Mouse (Mus musculus): ENCODE results near the gene Eid3.

The Eid3 gene

DNA sequence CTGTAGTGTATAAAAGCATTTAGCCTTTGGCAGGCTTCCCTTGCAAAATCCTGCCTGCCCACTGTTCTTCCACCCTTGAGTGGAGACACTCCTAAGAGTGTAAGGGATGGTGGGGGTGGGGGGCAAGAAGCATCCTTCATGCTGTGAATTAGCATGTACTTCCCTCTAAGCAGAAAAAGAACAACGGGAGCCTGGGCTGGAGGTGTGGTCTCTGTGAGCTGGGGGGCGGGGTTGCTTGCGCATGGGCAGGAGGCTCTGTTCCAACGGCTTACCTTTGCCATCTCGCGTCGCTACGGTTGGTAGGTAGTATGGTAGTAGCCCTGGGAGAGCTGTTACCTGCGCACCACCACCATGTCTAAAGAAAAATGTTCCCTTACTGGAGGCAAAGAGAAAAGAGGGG is at the start of gene Eid3:
Gene Eid3 (plus strand): TSS at position 271 of the 400 bp plus-strand sequence.
- no peak for DNase-seq

DNA sequence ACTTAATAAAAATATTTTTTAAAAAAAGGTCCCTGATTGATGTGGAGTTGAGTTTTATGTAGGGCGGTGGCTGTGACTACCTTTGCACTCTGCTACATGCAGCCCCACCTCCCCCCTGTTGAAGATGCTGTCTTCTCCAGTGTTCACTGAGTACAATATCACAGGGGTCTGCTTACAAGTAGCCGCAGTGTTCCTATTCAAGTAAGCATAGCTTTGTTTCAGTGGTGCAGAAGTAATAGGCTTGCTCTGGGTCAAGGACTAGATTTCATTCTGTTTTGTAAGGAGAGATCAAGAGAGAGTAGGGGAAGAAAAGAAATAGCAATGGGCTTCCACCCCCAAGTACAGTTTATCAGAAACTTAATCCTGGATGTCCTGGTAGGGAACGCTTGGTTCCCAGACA is 48.9 kb upstream of the Eid3 start:
- DNase-seq: no peak

DNA sequence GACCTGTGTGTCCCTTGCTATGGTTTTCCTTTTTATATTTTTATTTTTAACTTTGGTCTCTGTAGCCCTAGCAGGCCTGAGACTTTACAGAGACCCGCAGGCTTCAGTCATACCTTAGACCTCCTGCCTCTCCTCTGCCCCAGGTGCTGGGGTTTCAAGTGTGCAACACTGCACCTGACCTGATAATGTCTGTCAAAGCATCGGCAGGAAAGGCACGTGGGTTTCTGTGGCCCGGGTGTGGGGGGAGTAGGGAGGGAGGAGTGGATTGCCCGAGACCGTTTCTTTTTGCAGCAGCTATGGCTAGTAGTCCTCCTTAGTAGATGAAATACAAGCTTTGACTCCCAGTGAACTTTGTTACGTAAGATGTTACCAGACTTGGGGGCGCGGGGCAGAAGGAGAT is 48.5 kb upstream of the Eid3 start:
- peak; percentile 59 for DNase-seq

DNA sequence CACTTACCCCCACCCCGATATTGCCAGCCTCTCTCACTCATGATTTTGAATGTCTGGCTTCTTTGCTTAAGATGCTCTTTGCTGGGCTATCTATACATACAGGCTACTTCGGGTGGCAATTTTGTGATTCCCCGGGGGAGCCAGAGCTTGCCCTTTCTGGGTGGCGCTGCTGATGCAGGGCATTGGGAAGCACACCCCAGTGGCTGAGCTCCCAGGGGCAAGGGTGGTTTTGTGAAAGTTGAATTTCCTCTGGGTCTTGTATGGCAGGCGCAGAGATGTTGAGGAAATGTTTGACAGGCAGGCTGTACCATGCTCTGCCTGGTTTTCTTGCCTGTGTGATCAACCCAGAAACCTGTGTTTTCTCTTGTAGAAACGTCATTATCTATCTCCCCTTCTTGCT is 47.8 kb upstream of the Eid3 start:
- DNase-seq: no peak

DNA sequence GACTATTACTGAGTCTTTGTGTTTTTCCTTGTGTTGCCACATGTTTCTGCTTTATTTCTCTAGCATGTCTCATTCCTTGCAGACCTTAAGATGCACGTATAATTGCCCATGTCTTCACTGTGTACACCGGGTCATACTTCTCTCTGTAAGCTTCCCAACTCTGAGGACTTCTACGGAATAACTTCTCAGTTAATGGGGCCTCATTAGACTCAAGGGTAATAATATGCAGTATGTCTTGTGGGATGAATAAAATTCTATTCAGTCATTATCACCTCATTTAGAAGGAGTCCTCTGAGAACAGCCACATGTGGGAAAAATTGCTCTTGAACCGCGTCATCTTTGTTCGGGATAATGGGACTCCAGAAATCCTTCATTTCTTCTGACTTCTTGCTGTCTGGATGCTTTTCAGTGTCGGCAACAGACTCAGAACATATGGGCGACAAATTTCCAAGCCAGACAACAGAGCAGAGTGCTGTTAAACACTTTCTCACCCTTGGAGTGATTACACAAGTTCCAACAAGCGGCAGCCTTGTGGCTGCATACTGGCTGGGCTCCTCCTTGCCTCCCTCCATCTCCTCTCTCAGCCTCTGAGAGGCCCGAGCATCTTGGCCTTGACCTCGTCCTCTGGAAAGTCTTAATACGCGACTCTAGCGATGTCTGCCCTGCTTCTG is 43.2 kb upstream of the Eid3 start:
- DNase-seq: no peak

DNA sequence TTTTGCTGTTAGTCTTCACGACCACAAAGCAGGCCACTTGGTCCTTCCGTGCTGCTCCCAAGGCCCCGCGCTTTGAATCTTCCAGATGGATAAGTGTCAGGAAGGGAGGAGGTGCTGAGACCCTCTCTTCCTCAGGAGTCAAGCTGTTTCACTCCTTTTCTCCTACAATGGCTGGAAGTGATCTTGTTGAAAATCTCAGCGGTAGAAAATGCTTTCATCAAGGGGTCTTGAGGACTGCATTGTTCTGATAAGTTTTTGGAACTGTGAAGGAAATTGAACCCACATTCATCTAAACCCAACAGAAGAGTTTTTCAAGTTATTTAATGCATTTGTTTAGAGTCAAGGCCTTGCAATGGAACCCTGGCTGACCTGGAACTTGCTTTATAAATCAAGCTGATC is 42.6 kb upstream of the Eid3 start:
- no peak for DNase-seq

DNA sequence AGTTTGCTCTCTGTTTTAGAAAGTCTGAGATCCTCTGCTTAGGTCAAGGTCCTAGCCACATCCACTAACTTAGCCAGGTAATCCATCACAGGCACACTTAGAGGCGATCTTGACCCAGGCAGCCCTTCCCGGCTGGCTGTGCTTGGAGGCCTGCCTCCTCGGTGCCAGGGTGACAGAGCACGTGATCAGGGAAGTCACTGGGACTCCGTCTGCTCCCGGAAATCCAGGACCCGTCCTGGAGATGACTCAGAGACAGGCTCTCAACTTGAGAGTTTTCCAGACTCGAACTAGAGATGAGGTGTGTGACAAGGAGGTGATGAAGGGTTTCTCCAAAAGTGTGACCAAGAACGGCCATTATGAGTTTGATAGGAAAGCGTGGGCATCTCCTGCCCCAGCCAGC is 41.9 kb upstream of the Eid3 start:
- no peak for DNase-seq

DNA sequence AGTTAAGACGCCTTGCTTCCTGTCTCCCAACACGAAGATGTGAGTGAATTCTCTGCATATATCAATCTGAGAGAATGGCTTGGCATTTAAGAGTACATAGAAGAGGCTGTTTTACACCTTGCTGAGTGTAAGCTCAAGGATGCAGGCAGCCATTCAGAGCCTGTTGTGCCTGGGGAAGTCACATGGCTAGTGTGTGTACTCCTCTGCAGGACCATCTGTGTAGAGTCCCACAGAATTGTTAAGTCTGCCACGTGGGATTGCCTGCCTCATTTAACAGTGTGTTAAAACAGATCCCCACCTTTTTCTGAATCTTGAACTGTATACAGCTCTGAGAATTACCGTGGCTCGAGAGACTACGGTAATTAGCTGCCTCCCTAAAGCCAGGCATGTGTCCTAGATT is 39.9 kb upstream of the Eid3 start:
- DNase-seq: no peak

DNA sequence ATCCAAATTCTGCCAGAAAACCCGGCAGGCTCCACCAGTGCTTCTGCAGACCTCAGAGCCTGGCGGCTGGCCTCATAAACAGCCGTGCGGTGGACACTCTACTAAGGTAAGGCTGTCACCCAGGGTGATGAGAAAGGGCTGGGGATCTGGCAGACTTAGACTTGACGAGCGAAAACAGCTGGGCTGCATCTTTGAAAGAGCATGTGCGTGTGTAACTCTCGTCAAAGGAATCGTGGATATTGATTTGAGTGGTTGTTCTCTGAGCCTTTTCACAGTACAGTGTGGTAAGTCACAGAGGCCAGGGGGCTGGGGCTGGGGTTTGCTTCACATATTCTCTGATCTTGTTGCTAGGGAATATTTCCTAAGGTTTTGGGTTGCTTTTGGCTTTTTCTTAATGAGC is 32.5 kb upstream of the Eid3 start, which contains the start of gene Txnrd1:
Gene Txnrd1 (plus strand): TSS at position 26 of the 400 bp plus-strand sequence.
- DNase-seq: no peak

DNA sequence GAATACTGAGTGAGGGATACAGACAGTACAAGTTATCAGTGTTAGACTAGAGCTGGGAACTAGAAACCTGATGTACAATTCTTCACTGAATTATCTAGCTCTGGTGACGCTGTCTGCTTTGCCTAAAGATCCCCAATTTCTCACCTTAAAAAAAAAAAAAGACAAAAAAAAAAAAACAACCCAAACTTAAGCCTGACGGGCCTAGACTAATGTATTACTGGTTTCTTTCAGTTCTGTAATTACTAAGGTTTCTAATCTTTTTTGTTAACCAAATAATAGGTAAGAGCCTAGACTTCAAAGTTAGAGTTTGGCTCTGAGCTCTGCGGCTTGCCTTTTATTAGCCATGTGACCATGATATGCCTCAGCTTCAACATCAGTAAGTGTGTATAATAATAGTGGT is 30.5 kb upstream of the Eid3 start:
- DNase-seq: no peak

DNA sequence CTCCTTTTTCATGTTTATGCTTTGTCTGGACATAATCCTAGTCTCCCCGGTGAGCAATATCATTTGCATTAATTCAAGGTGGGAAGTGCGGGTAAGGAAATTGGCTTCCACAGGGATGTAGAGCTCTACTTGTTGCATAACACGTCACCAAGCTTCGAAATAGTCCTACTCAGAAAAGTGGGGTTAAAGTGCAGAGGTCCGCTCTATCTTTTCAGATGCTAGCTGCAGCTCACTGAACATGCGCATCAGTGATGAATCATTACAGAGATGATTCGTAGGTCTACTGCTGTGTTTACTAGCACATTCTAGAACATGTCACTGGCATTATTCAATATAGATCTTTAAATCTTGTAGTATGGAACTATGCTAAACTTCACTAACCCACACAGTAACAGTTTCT is 28.0 kb upstream of the Eid3 start:
- no peak for DNase-seq

DNA sequence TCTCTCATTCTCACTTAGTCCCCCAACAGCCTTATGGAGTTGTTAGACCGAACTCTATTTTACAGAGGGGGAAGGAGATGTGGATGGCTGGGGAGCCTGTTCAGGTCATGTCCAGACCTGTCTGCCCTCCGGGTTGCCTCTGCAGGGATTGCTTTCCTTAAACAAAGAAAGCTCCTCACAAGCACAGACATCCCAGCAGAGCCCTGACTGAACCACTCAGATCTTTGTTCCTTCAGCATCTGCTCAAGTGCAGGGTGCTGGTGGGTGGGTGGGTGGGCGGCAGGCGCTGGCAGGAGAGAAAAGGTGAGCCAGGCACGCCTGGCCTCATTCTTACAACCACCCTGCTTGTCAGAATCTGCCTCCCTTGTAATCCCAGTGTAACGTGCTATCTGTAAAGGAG is 22.3 kb upstream of the Eid3 start:
- no peak for DNase-seq

DNA sequence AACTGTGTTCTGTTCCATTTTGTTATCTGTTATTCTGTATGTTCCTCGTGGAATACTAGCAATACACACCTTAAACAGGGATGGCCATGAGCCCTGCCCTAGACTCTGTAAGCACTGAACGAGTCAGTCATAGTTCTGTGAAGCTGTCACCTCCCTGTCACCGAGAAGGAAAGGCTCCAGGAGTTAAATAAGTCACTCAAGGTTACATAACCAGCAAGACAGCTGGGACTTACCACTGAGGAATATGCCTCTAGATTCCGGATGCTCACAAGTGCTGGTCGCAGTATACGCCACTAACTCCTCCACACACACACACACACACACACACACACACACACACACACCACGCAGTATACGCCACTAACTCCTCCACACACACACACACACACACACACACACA is 21.7 kb upstream of the Eid3 start:
- DNase-seq: no peak

DNA sequence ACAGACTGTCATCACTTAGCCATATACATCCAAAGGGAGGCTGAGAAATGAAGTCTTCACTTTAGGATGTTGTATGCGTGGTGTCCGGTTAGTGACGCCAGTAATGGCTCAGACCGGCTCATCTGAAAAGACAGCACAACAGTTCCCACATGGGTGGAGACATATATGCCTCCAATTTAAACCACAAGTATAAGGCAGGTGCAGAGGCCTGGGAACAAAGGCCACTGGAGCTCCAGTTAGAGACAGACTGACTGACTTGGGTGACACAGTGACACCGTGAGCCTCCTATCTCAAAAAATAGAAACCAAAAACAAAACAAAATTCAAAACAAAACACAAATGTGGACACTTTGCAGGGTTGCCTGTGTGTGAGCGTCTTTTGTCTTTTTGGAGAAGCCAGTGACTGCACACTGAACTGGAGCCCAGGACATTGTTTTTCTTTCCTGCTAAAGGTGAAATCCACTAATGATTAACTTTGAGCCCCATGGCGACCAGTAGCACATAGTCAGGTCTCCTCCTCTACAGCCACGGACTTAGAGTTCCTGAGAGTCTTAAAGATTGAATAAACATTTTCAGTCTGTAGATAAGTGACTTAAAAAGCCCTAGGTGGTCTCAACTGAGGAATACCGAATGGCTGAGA is 18.5 kb upstream of the Eid3 start:
- no peak for DNase-seq

DNA sequence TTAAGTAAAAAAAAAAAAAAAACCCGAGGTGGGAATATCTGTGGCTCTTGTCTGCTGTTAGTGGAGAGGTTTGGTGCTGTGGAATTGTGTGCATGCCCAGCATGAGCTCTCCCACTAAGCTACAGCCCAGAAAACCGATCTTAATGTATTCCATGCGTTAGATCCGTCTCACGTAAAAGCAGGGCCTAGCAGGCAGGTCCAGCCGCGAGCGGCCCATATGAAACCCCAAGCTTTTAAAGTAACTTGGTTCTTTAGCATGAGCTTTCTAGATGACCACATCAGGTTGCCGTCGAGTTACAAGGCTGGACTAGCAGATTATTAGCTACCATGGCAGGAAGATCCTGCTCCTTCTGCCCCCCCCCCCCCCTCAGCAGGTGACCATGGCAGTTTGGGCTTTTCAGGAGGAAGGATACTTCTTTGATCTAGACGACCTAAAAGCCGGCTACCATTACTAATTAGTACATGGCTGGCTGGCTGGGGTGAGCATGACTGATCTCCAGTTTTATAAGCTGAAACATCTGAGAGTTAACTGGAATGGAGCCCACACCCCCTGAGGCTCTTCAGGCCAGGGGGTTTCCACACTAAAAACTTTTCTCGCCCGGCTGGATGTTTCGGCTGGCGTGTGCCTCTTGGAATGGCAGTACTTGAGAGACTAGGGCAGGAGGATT is 16.6 kb upstream of the Eid3 start:
- DNase-seq: no peak

DNA sequence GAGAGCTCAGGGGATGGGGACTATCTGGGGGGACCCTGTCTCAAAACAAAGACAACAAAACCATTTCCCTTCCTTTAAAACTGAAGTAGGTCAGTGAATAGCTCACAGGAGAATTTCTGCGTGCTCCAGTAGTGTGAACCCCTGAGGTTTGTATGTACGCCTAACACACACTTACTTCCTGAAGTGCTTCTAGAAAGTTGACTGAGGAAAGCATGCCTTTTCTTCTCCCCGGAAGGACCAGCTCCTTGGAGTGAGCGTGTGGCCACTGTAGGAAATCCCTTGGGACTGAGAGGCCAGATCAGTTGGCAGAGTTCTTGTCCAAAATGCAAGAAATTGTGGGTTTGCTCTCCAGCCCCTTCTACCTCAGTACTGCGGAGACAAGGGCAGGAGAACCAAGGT is 16.1 kb upstream of the Eid3 start:
- DNase-seq: no peak

DNA sequence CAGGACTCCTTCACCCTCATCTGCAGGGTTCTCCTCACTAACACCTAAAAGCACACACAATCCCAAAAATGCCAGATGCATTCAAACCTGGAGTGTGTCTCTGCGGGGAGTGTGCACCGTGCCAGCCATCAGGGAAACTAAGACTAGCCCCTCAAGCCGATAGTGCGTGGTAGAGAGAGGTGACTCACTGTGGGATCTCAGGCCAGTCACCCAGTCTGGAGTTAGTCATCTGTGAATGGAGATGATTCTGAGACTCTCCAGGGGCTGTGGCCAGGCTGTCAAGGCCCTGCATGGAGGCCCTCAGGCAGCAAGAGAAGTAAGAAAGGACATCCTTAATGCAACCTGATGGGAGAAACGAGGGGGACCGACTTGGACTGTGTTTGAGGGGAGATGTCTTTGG is 14.7 kb upstream of the Eid3 start:
- no peak for DNase-seq

DNA sequence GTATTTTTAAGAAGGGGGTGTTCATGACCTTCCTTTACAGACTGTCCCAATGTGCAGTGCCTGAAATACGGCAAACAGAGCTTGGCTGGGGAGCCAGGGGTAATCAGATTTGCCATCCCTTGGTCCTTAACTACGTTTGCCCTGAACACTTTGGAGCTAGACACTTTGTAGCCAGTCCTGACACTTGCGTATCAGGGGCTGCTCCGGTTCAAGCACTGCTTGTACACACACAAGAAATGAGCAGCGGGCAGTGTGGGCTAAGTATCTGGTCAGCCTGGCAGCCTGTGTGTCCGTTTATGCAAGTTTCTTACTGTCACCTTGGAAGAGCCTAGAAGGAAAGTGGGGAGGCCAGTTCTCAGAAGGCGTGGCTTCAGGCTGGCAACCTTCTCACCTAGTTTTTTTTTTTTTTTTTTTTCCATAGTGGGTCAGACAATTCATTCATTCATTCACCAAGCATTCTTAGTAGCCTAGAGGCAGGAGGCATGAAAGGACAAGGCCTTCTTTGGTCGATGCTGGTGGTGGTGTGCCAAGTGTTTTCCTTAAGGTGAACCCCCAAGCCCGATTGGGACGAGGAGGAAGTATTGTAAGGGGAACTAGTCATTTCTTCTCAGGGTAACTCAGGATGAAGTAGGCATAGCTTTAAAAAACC is 8.3 kb upstream of the Eid3 start:
- no peak for DNase-seq

DNA sequence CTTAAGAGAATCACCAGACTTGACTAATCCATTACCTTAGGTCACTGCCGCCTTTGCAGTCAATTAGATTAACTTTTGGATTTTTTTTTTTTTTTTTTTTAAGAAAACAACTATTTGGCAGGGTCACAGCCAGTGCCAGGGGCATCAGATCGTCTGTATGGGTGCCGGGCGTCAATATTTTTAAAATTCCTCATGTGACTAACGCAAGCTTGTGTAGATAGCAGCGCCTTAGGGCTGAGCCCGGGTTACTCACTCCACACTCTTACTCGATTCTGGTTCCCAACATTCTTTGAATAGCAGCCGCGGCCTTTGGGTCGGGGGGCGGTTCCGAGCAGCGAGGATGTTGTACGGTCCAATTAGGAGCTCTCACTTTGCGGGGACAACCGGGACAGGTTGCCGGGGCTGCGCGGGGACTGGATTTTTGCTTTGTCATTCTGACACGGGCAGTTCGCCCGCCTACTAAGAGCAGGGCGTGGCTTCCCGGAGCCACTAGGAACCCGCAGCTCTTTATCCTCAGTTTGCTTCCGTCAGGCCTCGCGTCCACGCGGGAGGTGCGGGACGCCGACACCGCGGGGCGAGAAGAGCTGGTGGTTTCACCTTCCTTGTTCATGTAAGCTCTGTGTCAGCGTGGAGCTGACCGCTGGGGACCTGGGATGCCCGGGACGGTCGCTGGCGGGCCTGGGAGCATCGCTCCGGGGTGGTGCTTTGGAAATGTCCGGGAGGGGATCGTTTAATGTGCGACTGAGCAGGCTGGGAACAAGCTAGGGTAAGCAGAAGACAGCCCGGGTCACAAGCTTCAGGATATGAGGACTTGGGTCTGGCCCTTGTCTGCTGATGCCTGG is 7.5 kb upstream of the Eid3 start:
- peak; percentile 87 for DNase-seq

DNA sequence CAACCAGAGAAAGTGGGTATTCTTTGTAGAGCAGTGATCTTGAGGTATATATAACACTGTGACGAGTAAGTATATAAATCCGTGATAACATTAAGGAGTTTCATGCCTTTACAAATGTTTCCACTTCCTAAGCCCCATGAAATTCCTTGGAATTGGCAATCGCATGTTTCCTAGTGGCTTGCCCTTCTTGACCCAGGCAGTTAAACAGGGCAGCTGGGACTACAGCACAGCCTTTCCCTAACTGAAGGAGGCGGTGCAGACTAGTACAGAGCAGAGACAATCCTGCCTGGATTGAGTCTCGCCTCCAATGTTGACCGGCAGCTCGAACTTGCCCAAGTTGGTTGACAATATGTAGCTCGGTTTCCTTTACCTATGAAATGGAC is 6.9 kb upstream of the Eid3 start:
- peak; percentile 33 for DNase-seq

DNA sequence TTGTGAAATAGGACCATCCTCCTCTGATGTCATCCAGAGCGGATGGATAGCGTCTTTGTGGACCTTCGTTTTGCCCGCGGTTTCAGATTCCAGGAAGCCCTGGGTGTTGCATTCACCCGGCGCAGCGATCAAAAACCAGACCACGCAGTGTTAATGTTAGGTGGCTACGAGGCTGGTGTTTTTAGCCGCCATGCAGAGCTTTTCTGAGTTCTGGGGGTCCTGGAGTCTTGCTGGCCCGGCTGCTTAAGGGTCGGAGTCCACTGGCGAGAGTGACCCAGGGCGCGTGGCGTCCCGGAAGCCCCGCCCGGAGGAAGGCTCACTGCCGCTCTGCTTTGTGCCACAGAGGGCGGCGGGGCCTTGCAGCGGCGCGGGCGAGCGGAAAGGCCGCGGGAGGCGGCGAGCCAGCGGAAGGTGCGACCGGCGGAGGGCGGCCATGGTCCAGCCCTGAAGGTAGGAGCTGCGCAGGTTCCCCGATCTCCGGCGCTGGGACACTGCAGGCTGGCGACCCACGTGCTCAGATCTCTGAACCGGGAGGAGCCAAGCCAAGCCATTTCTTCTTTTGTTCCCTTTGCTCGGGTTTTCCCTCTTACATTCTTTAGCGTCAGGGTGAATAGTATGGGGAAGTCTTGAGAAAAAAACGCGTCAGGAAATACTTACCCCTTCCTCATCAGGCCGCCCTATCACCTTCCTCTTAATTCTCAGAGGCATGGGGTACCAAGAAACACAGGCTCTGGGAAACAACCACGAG is 6.1 kb upstream of the Eid3 start:
- peak; percentile 71 for DNase-seq

DNA sequence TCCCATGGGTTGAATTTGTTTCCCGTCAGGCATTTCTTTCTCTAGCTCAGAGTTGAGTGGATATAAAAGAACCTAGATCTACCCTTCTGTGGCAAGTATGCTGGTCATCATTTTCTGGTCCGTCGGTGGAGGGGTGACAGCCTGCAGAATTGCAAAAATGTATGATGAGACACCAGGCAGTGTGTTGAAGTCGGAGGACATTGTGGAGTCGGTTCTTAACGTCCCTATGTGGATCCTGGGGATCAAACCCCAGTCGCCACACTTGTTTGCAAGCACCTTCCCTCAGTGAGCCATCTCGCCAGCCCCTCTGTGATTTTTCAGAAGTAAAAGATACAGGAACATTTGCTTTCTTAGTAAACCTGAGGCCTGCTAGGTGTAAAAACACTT is 5.5 kb upstream of the Eid3 start:
- peak; percentile 23 for DNase-seq

Data from thymus, postnatal 14 days (tissue).